Mouse (Mus musculus): ENCODE measurements at regions not wholly inside any gene's neighbourhood (a gene's known extent, or its start where the extent isn't known, plus 50 kb on each side); places are given as distances from the start of the nearest gene placed in this dataset.

- no peak for DNase-seq
These were observed 231.9 kb downstream of the 4933412E24Rik start for GRCm38 (mm10) chr15:59784556-59784929.

GRCm38 (mm10) chr15:59783782-59784555 is 232.4 kb downstream of the 4933412E24Rik start:
- peak; percentile 60 for DNase-seq

- no peak for DNase-seq
These were observed 233.0 kb downstream of the 4933412E24Rik start for GRCm38 (mm10) chr15:59783393-59783781.

- no peak for DNase-seq
These were observed 235.9 kb downstream of the 4933412E24Rik start for GRCm38 (mm10) chr15:59780506-59780905.

GRCm38 (mm10) chr15:59777307-59777871 is 239.0 kb downstream of the 4933412E24Rik start:
- DNase-seq = peak; percentile 88

- no peak for DNase-seq
These were observed 240.6 kb downstream of the 4933412E24Rik start for GRCm38 (mm10) chr15:59775781-59776180.

- no peak for DNase-seq
These were observed 242.4 kb downstream of the 4933412E24Rik start for GRCm38 (mm10) chr15:59773983-59774382.

GRCm38 (mm10) chr15:59772595-59772994 is 243.8 kb downstream of the 4933412E24Rik start:
- DNase-seq = no peak

- DNase-seq = no peak
These were observed 254.4 kb downstream of the 4933412E24Rik start for GRCm38 (mm10) chr15:59762061-59762460.

GRCm38 (mm10) chr15:59760490-59760889 is 255.9 kb downstream of the 4933412E24Rik start:
- no peak for DNase-seq

- no peak for DNase-seq
These were observed 256.8 kb downstream of the 4933412E24Rik start for GRCm38 (mm10) chr15:59759566-59759965.

- DNase-seq = no peak
These were observed 257.4 kb downstream of the 4933412E24Rik start for GRCm38 (mm10) chr15:59758971-59759370.

GRCm38 (mm10) chr15:59756141-59756540 is 260.3 kb downstream of the 4933412E24Rik start:
- peak; percentile 65 for DNase-seq

GRCm38 (mm10) chr15:59754906-59755305 is 261.5 kb downstream of the 4933412E24Rik start:
- no peak for DNase-seq

- DNase-seq = no peak
These were observed 264.1 kb downstream of the 4933412E24Rik start for GRCm38 (mm10) chr15:59752277-59752676.

- DNase-seq = no peak
These were observed 270.1 kb downstream of the 4933412E24Rik start for GRCm38 (mm10) chr15:59746290-59746689.

GRCm38 (mm10) chr15:59744411-59744931 is 271.9 kb downstream of the 4933412E24Rik start:
- DNase-seq = no peak

GRCm38 (mm10) chr15:59739197-59739596 is 277.2 kb downstream of the 4933412E24Rik start:
- no peak for DNase-seq

- DNase-seq = no peak
These were observed 279.2 kb downstream of the 4933412E24Rik start for GRCm38 (mm10) chr15:59737247-59737646.

GRCm38 (mm10) chr15:59734376-59734775 is 282.0 kb downstream of the 4933412E24Rik start:
- no peak for DNase-seq

- DNase-seq = no peak
These were observed 282.5 kb downstream of the 4933412E24Rik start for GRCm38 (mm10) chr15:59733932-59734331.

GRCm38 (mm10) chr15:59733031-59733810 is 283.2 kb downstream of the 4933412E24Rik start:
- DNase-seq = peak; percentile 19

GRCm38 (mm10) chr15:59731129-59731528 is 285.3 kb downstream of the 4933412E24Rik start:
- DNase-seq = no peak

Measured in kidney, postnatal 14 days (tissue).